15 mouse cellular contexts compared by ENCODE assay signal in the genomic region with DNA sequence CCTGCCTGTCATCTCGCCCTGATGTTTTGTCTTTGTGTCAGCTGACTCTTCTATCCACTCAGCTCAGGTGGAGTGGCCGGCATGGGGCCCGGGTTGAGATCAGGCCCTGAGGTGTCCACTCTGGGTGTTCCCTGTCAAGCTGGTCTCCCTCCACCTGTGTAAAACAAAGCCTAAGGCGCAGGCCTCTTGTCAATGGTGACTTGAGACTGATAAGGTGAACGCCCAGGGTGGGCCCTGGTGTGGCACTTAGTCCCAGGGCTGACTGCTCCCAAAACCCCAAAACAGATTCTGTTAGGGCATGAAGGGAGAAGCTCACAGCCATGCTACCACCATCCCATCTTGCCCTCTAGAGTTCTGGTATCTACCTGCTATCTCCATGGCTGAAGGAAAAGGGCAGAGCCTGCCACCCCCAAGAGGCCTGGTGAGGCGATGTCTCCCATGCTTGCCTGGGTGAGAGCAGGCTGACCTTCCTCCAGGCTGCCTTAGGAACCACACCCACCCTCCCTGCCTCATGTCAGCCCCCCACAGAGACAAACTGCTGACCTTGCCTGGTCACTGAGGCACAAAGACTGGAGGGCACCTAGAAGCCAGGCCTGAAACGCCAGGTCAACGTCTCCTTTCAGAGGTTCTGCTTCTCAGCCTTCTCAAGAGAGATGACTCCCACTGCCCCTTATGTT. TPM values are rescaled to one million over a fixed set of nuclear protein-coding genes. Genes with fewer than 3 reads are reported as not detected.
DNase-seq lines count a peak whose midpoint lies in the region; ATAC-seq lines count a peak whose summit lies in the region.
"Had no signal": no experiment of that assay in that cellular context is flagged by ENCODE, and none has a peak within 500 bp of the region (broad histone marks: within the 10 kb centered on the region; RNA-seq: fewer than 3 reads in every experiment).

No protein-coding gene starts in this region.

- peak overlapping the region; percentile 87 for H3K27ac ChIP-seq in heart, embryonic 10.5 days
- H3K27ac ChIP-seq in kidney, embryonic 15.5 days, result 0 out of 2 replicates have a peak overlapping the region, but pooled peaks have one; percentile 78
- peak overlapping the region; percentile 79 for H3K27ac ChIP-seq in intestine, embryonic 16.5 days (ENCODE audit: low read length)
- H3K27ac ChIP-seq: hindbrain, embryonic 14.5 days; macrophage had no signal

- no peak overlapping the region for H3K4me3 ChIP-seq in heart, embryonic 10.5 days
- H3K4me3 ChIP-seq in kidney, embryonic 15.5 days (replicated peaks), result no peak overlapping the region
- no peak overlapping the region for H3K4me3 ChIP-seq in intestine, embryonic 16.5 days (ENCODE audit: low read length)
- H3K4me3 ChIP-seq: limb, embryonic 12.5 days had no signal

- peaks cover 55% of the 10 kb centered on the region for H3K4me1 ChIP-seq in heart, embryonic 10.5 days
- H3K4me1 ChIP-seq in kidney, embryonic 15.5 days, result peaks cover 50% of the 10 kb centered on the region
- H3K4me1 ChIP-seq in intestine, embryonic 16.5 days (ENCODE audit: control insufficient read depth, insufficient read depth, low read length), result peaks cover 12% of the 10 kb centered on the region; the same call in 1 of the 2 replicates

- H3K36me3 ChIP-seq in heart, embryonic 10.5 days, result no peaks in the 10 kb centered on the region
- H3K36me3 ChIP-seq in kidney, embryonic 15.5 days, result no peaks in the 10 kb centered on the region
- no peaks in the 10 kb centered on the region for H3K36me3 ChIP-seq in intestine, embryonic 16.5 days (ENCODE audit: control insufficient read depth, insufficient read depth, low read length)
- H3K36me3 ChIP-seq: limb, embryonic 12.5 days had no signal

- H3K4me2 ChIP-seq in kidney, embryonic 15.5 days, result no peak overlapping the region
- H3K4me2 ChIP-seq in intestine, embryonic 16.5 days (ENCODE audit: low read depth, low read length), result no peak overlapping the region
- H3K4me2 ChIP-seq: hindbrain, embryonic 14.5 days; limb, embryonic 12.5 days had no signal

- H3K9me3 ChIP-seq in heart, embryonic 10.5 days, result no peaks in the 10 kb centered on the region
- H3K9me3 ChIP-seq in kidney, embryonic 15.5 days (replicated peaks), result no peaks in the 10 kb centered on the region
- H3K9me3 ChIP-seq in intestine, embryonic 16.5 days (ENCODE audit: control insufficient read depth, low read length), result no peaks in the 10 kb centered on the region
- H3K9me3 ChIP-seq: limb, embryonic 12.5 days had no signal

- no peak for DNase-seq in heart, embryonic 10.5 days (ENCODE audit: low spot score)
- no peak for DNase-seq in heart, postnatal 25 days (ENCODE audit: low spot score)
- no peak for DNase-seq in kidney, postnatal 4 days
- no peak for DNase-seq in spleen, adult 18-20 months
- DNase-seq: adrenal gland, postnatal 36 days; cerebellum, adult 2 months; embryo, embryonic 11 days; kidney, postnatal 25 days; layer of hippocampus, postnatal 36 days had no signal

- 67% methylated on average over 8 of the region's 8 CpGs for WGBS in heart, embryonic 10.5 days
- 71% methylated on average over 8 of the region's 8 CpGs for WGBS in kidney, embryonic 15.5 days
- 81% methylated on average over 8 of the region's 8 CpGs for WGBS in intestine, embryonic 16.5 days

- no peaks in the 10 kb centered on the region for H3K27me3 ChIP-seq in heart, embryonic 10.5 days (ENCODE audit: insufficient read depth, poor library complexity, severe bottlenecking)
- H3K27me3 ChIP-seq in kidney, embryonic 15.5 days, result no peaks in the 10 kb centered on the region
- H3K27me3 ChIP-seq in intestine, embryonic 16.5 days (replicated peaks; ENCODE audit: control insufficient read depth, insufficient read depth, low read length), result no peaks in the 10 kb centered on the region
- H3K27me3 ChIP-seq: limb, embryonic 12.5 days had no signal

- ATAC-seq in kidney, embryonic 15.5 days (replicated peaks; ENCODE audit: low FRiP score), result no peak
- ATAC-seq in intestine, embryonic 16.5 days, result no peak
- peak; percentile 27; the same call in 1 of the 2 replicates for ATAC-seq in megakaryocyte progenitor cell, adult 5-6 weeks (replicated peaks; ENCODE audit: poor library complexity)

- no peak overlapping the region for H3K9ac ChIP-seq in kidney, embryonic 15.5 days
- peak overlapping the region; percentile 30; the same call in 1 of the 2 replicates for H3K9ac ChIP-seq in intestine, embryonic 16.5 days (ENCODE audit: low read depth, low read length)
- H3K9ac ChIP-seq: hindbrain, embryonic 14.5 days; limb, embryonic 12.5 days had no signal

- intact Hi-C loops in heart, postnatal 25 days (cut with DNase I), result no loop called here

RNA-seq across cellular contexts. Expression of gene Eng, which starts 1.5 kb away (rescaled TPM):
- 87.1 and 149 TPM in 2 replicates for polyA plus RNA-seq in heart, embryonic 10.5 days (2016; fragmentation: Nextera tagmentation; extraction: Ambion mirVana)
- total RNA-seq in heart, postnatal 25 days (2021), result 100 to 1,000 TPM; 126 to 140 TPM
- polyA plus RNA-seq in kidney, embryonic 15.5 days (2015; fragmentation: Nextera tagmentation; extraction: Ambion mirVana), result 71.9 and 82.1 TPM in 2 replicates
- polyA plus RNA-seq in intestine, embryonic 16.5 days (2015; fragmentation: Nextera tagmentation; extraction: Ambion mirVana), result 66.8 and 70.3 TPM in 2 replicates
- 14.7 and 15.5 TPM in 2 replicates for total RNA-seq in megakaryocyte progenitor cell, adult 5-6 weeks (2015)
- 6.9 and 8.5 TPM in 2 replicates for total RNA-seq in megakaryocyte progenitor cell, adult 5-6 weeks (2017)

RNA-seq across cellular contexts. Expression of gene Ak1, which starts 23.4 kb away (rescaled TPM):
- polyA plus RNA-seq in heart, embryonic 10.5 days (2016; fragmentation: Nextera tagmentation; extraction: Ambion mirVana), result 179 and 305 TPM in 2 replicates
- 100 to 1,000 TPM; 733 to 743 TPM for total RNA-seq in heart, postnatal 25 days (2021)
- 32.6 and 34.4 TPM in 2 replicates for polyA plus RNA-seq in kidney, embryonic 15.5 days (2015; fragmentation: Nextera tagmentation; extraction: Ambion mirVana)
- 15.3 and 18.6 TPM in 2 replicates for polyA plus RNA-seq in intestine, embryonic 16.5 days (2015; fragmentation: Nextera tagmentation; extraction: Ambion mirVana)
- total RNA-seq in megakaryocyte progenitor cell, adult 5-6 weeks (2015), result 0.12 and 1.8 TPM in 2 replicates
- 0.12 and 0.14 TPM in 2 replicates for total RNA-seq in megakaryocyte progenitor cell, adult 5-6 weeks (2017)

RNA-seq across cellular contexts. Expression of gene St6galnac6, which starts 45.4 kb away (rescaled TPM):
- polyA plus RNA-seq in heart, embryonic 10.5 days (2016; fragmentation: Nextera tagmentation; extraction: Ambion mirVana), result 25.1 and 28.4 TPM in 2 replicates
- total RNA-seq in heart, postnatal 25 days (2021), result 100 to 1,000 TPM; 104 to 110 TPM
- polyA plus RNA-seq in kidney, embryonic 15.5 days (2015; fragmentation: Nextera tagmentation; extraction: Ambion mirVana), result 17.0 and 17.6 TPM in 2 replicates
- 12.3 and 15.2 TPM in 2 replicates for polyA plus RNA-seq in intestine, embryonic 16.5 days (2015; fragmentation: Nextera tagmentation; extraction: Ambion mirVana)
- total RNA-seq in megakaryocyte progenitor cell, adult 5-6 weeks (2015), result 7.9 and 9.4 TPM in 2 replicates
- total RNA-seq in megakaryocyte progenitor cell, adult 5-6 weeks (2017), result 19.0 and 24.4 TPM in 2 replicates

RNA-seq across cellular contexts. Expression of gene St6galnac4, which starts 58.0 kb away (rescaled TPM):
- polyA plus RNA-seq in heart, embryonic 10.5 days (2016; fragmentation: Nextera tagmentation; extraction: Ambion mirVana), result 39.8 and 49.0 TPM in 2 replicates
- 10 to 100 TPM; 17.7 to 21.4 TPM for total RNA-seq in heart, postnatal 25 days (2021)
- 22.3 and 23.2 TPM in 2 replicates for polyA plus RNA-seq in kidney, embryonic 15.5 days (2015; fragmentation: Nextera tagmentation; extraction: Ambion mirVana)
- 14.7 and 16.5 TPM in 2 replicates for polyA plus RNA-seq in intestine, embryonic 16.5 days (2015; fragmentation: Nextera tagmentation; extraction: Ambion mirVana)
- 26.2 and 33.1 TPM in 2 replicates for total RNA-seq in megakaryocyte progenitor cell, adult 5-6 weeks (2015)
- total RNA-seq in megakaryocyte progenitor cell, adult 5-6 weeks (2017), result 38.7 and 40.4 TPM in 2 replicates

RNA-seq across cellular contexts. Expression of gene Fpgs, which starts 59.0 kb away (rescaled TPM):
- polyA plus RNA-seq in heart, embryonic 10.5 days (2016; fragmentation: Nextera tagmentation; extraction: Ambion mirVana), result 24.7 and 34.8 TPM in 2 replicates
- 1 to 10 TPM; 4.2 to 6.0 TPM for total RNA-seq in heart, postnatal 25 days (2021)
- polyA plus RNA-seq in kidney, embryonic 15.5 days (2015; fragmentation: Nextera tagmentation; extraction: Ambion mirVana), result 33.7 and 40.3 TPM in 2 replicates
- 29.8 and 32.0 TPM in 2 replicates for polyA plus RNA-seq in intestine, embryonic 16.5 days (2015; fragmentation: Nextera tagmentation; extraction: Ambion mirVana)
- total RNA-seq in megakaryocyte progenitor cell, adult 5-6 weeks (2015), result 18.0 and 19.1 TPM in 2 replicates
- total RNA-seq in megakaryocyte progenitor cell, adult 5-6 weeks (2017), result 20.7 and 27.4 TPM in 2 replicates
